Mouse (Mus musculus) ovary, adult 10 weeks (tissue): ENCODE results near the gene Birc5. TPM values are rescaled to one million over a fixed set of nuclear protein-coding genes. Genes with fewer than 3 reads are reported as not detected.

Source experiments
- polyA plus RNA-seq: library from polyadenylated mRNA; stranded (reverse); fragments of 350-450 nt; fragmentation: Illumina TruSeq; extraction: RNeasy Lipid Tissue Mini Kit (QIAGEN cat#74804); gene quantifications from one replicate; pipeline ENCODE4 v1.2.3, GENCODE M21; 2014

Gene Birc5
- 41.2 TPM for polyA plus RNA-seq

GRCm38 (mm10) chr11:117848985-117849671 lies at the start of gene Birc5:
TSS of gene Birc5 (plus strand) at chr11:117849251.

GRCm38 (mm10) chr11:117809407-117810311 lies 39.4 kb upstream of the Birc5 start, which contains the start of the genes Gm20708 and Syngr2:
TSS of gene Gm20708 (plus strand) at chr11:117809668.
TSS of gene Syngr2 (plus strand) at chr11:117809668.

GRCm38 (mm10) chr11:117825333-117826101 lies 23.5 kb upstream of the Birc5 start, which contains the start of the genes Afmid and Tk1:
TSS of gene Afmid (plus strand) at chr11:117825924.
TSS of gene Tk1 (minus strand) at chr11:117826092.

GRCm38 (mm10) chr11:117860601-117861000 lies 11.6 kb downstream of the Birc5 start, which contains the start of gene Tmem235:
TSS of gene Tmem235 (plus strand) at chr11:117860752.

GRCm38 (mm10) chr11:117872861-117873608 lies 24.0 kb downstream of the Birc5 start, which contains the start of gene Tha1:
TSS of gene Tha1 (minus strand) at chr11:117873481.

Other genes starting within 250 kb of the Birc5 start
- gene Tnrc6c, start 195.0 kb upstream of the Birc5 start, polyA plus RNA-seq = 12.9 TPM
- gene Tmc8, start 67.2 kb upstream of the Birc5 start, polyA plus RNA-seq = 0.23 TPM
- gene Tmc6, start 67.1 kb upstream of the Birc5 start, polyA plus RNA-seq = 0.54 TPM
- not detected for gene 6030468B19Rik, start 51.6 kb upstream of the Birc5 start, polyA plus RNA-seq
- 1.8 TPM for gene Gm20708, start 39.6 kb upstream of the Birc5 start, polyA plus RNA-seq
- gene Syngr2, start 39.6 kb upstream of the Birc5 start, polyA plus RNA-seq = 3.2 TPM
- gene Afmid, start 23.3 kb upstream of the Birc5 start, polyA plus RNA-seq = 0.40 TPM
- not detected for gene Tk1, start 23.2 kb upstream of the Birc5 start, polyA plus RNA-seq
- not detected for gene Tmem235, start 11.5 kb downstream of the Birc5 start, polyA plus RNA-seq
- not detected for gene Tha1, start 24.2 kb downstream of the Birc5 start, polyA plus RNA-seq
- 1.0 TPM for gene Socs3, start 120.8 kb downstream of the Birc5 start, polyA plus RNA-seq
- 4.5 TPM for gene Pgs1, start 137.0 kb downstream of the Birc5 start, polyA plus RNA-seq